Mouse (Mus musculus): ENCODE results near the gene Gpr143. TPM values are rescaled to one million over a fixed set of nuclear protein-coding genes. Genes with fewer than 3 reads are reported as not detected.

The Gpr143 gene
- polyA plus RNA-seq, 1 experiment from 2014 or later: 0.18 TPM

- Histone ChIP-seq H3K9ac (ENCODE audit: low read length) (no peak overlapping the region), H3K36me3 (ENCODE audit: control insufficient read depth, insufficient read depth, low read length) (no peaks in the 10 kb centered on the region), H3K4me3 (ENCODE audit: low read depth, low read length) (no peak overlapping the region), H3K4me1 (ENCODE audit: control insufficient read depth, insufficient read depth, low read length) (no peaks in the 10 kb centered on the region), H3K4me2 (no peak overlapping the region), H3K9me3 (ENCODE audit: control insufficient read depth, low read length) (no peaks in the 10 kb centered on the region), H3K27me3 (ENCODE audit: control insufficient read depth, insufficient read depth, low read length) (no peaks in the 10 kb centered on the region; the same call in 1 of the 2 replicates), H3K27ac (ENCODE audit: low read depth, low read length) (no peak overlapping the region)
- no peak for ATAC-seq (ENCODE audit: low FRiP score)
- DNase-seq (ENCODE audit: low spot score, missing footprints): no peak
- 69% methylated on average over 2 of the region's 2 CpGs for WGBS
Measured at GRCm38 (mm10) chrX:152762855-152763254, 18.9 kb upstream of the Gpr143 start.

GRCm38 (mm10) chrX:152764171-152764570 lies 17.6 kb upstream of the Gpr143 start:
- Histone ChIP-seq H3K9ac (ENCODE audit: low read length) (no peak overlapping the region), H3K4me2 (no peak overlapping the region), H3K27me3 (ENCODE audit: control insufficient read depth, insufficient read depth, low read length) (peaks cover 6% of the 10 kb centered on the region), H3K4me3 (ENCODE audit: low read depth, low read length) (no peak overlapping the region), H3K36me3 (ENCODE audit: control insufficient read depth, insufficient read depth, low read length) (no peaks in the 10 kb centered on the region), H3K4me1 (ENCODE audit: control insufficient read depth, insufficient read depth, low read length) (no peaks in the 10 kb centered on the region), H3K27ac (ENCODE audit: low read depth, low read length) (no peak overlapping the region), H3K9me3 (ENCODE audit: control insufficient read depth, low read length) (no peaks in the 10 kb centered on the region)
- no peak for DNase-seq (ENCODE audit: low spot score, missing footprints)
- WGBS: 38% methylated on average over 2 of the region's 2 CpGs
- no peak for ATAC-seq (ENCODE audit: low FRiP score)

- H3K36me3 ChIP-seq (ENCODE audit: control insufficient read depth, insufficient read depth, low read length): no peaks in the 10 kb centered on the region
- H3K27me3 ChIP-seq (ENCODE audit: control insufficient read depth, insufficient read depth, low read length): peaks cover 16% of the 10 kb centered on the region
- ATAC-seq (ENCODE audit: low FRiP score) (peak; percentile 90), DNase-seq (ENCODE audit: low spot score, missing footprints) (peak; percentile 89)
- 11% methylated on average over 54 of the region's 55 CpGs for WGBS
- H3K27ac ChIP-seq (ENCODE audit: low read depth, low read length): no peak within 1 kb of the TSS
- H3K4me3 ChIP-seq (ENCODE audit: low read depth, low read length): peak within 1 kb of the TSS; percentile 54
- peak within 1 kb of the TSS; percentile 59 for H3K4me2 ChIP-seq
- H3K4me1 ChIP-seq (ENCODE audit: control insufficient read depth, insufficient read depth, low read length): no peaks in the 10 kb centered on the region
- no peaks in the 10 kb centered on the region for H3K9me3 ChIP-seq (ENCODE audit: control insufficient read depth, low read length)
- H3K9ac ChIP-seq (ENCODE audit: low read length): peak within 1 kb of the TSS; percentile 50; the same call in 1 of the 2 replicates
Measured at GRCm38 (mm10) chrX:152768891-152769599, 12.7 kb upstream of the Gpr143 start, which contains the start of gene Shroom2. Gene Shroom2 (minus strand): TSS chrX:152769465.

DNA sequence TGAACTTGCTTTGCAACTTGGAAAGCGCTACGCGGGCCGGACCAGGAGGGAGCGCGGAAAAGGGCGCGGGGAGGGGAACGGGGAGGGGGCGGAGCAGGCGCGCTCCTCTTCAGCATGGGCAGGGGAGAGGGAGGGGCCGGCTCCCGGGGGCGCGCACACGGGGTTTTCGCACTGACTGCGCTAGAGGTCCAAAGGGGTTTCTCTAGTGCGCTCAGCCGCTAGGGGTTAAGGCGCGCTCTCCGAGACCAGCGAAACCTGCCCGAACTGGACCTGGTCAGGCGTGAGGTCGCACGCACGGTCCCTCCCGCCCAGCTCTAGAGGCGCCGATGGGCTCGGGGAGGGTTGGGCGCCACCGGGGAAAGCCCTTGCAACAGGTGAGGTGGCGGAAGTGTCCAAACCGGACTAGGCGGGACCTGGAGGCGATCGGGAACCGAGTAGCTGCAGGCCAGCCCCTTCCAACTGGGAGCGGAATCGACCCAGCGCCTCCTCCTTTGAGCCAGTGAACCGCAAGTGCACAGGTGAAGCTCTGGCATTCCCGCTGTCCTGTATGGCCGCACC lies 12.0 kb upstream of the Gpr143 start:
- Histone ChIP-seq H3K27me3 (ENCODE audit: control insufficient read depth, insufficient read depth, low read length) (peaks cover 16% of the 10 kb centered on the region), H3K9ac (ENCODE audit: low read length) (peak overlapping the region; percentile 50; the same call in 1 of the 2 replicates), H3K4me1 (ENCODE audit: control insufficient read depth, insufficient read depth, low read length) (no peaks in the 10 kb centered on the region), H3K4me3 (ENCODE audit: low read depth, low read length) (peak overlapping the region; percentile 54), H3K36me3 (ENCODE audit: control insufficient read depth, insufficient read depth, low read length) (no peaks in the 10 kb centered on the region), H3K27ac (ENCODE audit: low read depth, low read length) (no peak overlapping the region), H3K9me3 (ENCODE audit: control insufficient read depth, low read length) (no peaks in the 10 kb centered on the region), H3K4me2 (peak overlapping the region; percentile 59)
- DNase-seq (ENCODE audit: low spot score, missing footprints): peak; percentile 95
- WGBS: 19% methylated on average over 40 of the region's 48 CpGs
- peak; percentile 93 for ATAC-seq (ENCODE audit: low FRiP score)

DNA sequence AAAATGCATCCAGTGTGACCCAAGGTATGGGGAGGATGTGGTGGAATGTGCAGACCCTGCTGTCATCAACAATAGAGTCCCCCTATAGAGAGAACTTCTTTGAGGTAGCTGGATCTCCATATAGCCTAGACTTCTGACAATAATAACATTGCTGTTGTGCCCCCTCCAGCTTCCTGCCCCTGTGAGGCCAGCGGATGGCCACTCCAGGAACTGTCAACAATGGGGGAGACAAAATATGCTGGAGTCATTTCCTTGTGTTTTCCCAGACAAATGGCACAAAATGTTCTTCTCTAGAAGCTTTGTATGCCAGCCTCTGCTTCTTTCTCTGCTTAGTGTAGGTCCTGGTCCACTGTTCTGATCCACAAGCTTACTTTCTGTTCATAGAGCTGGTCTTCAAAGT lies 6.4 kb downstream of the Gpr143 start:
- Histone ChIP-seq H3K9ac (ENCODE audit: low read length) (no peak overlapping the region), H3K27ac (ENCODE audit: low read depth, low read length) (no peak overlapping the region), H3K4me3 (ENCODE audit: low read depth, low read length) (no peak overlapping the region), H3K4me1 (ENCODE audit: control insufficient read depth, insufficient read depth, low read length) (no peaks in the 10 kb centered on the region), H3K27me3 (ENCODE audit: control insufficient read depth, insufficient read depth, low read length) (peaks cover 2% of the 10 kb centered on the region; the same call in 1 of the 2 replicates), H3K9me3 (ENCODE audit: control insufficient read depth, low read length) (no peaks in the 10 kb centered on the region), H3K4me2 (no peak overlapping the region), H3K36me3 (ENCODE audit: control insufficient read depth, insufficient read depth, low read length) (no peaks in the 10 kb centered on the region)
- WGBS: 71% methylated on average over 1 of the region's 1 CpGs
- DNase-seq (ENCODE audit: low spot score, missing footprints) (no peak), ATAC-seq (ENCODE audit: low FRiP score) (no peak)

- no peak overlapping the region for H3K4me2 ChIP-seq
- H3K36me3 ChIP-seq (ENCODE audit: control insufficient read depth, insufficient read depth, low read length): no peaks in the 10 kb centered on the region
- no peak overlapping the region for H3K9ac ChIP-seq (ENCODE audit: low read length)
- H3K27me3 ChIP-seq (ENCODE audit: control insufficient read depth, insufficient read depth, low read length): peaks cover 2% of the 10 kb centered on the region; the same call in 1 of the 2 replicates
- no peak for ATAC-seq (ENCODE audit: low FRiP score)
- H3K4me3 ChIP-seq (ENCODE audit: low read depth, low read length): no peak overlapping the region
- H3K9me3 ChIP-seq (ENCODE audit: control insufficient read depth, low read length): no peaks in the 10 kb centered on the region
- no peaks in the 10 kb centered on the region for H3K4me1 ChIP-seq (ENCODE audit: control insufficient read depth, insufficient read depth, low read length)
- no peak overlapping the region for H3K27ac ChIP-seq (ENCODE audit: low read depth, low read length)
- DNase-seq (ENCODE audit: low spot score, missing footprints): no peak
- WGBS: 69% methylated on average over 2 of the region's 2 CpGs
Measured at GRCm38 (mm10) chrX:152788611-152789010, 6.9 kb downstream of the Gpr143 start.

DNA sequence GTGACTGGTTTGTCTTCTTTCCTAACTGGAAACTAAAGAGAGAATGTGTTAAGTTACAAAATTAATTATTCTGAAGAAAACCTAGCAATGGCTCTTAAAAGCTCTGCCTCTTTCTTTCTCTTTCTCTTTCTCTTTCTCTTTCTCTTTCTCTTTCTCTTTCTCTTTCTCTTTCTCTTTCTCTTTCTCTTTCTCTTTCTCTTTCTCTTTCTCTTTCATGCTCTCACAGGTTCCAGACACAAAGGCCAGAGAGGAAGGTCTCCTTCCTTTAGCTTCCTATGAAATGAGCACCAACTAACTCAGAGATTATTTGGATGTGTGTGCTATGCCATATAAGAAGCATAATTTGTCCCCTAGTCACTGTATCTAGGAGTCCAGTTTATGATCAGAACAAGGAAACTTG lies 23.6 kb downstream of the Gpr143 start:
- Histone ChIP-seq H3K4me1 (ENCODE audit: control insufficient read depth, insufficient read depth, low read length) (no peaks in the 10 kb centered on the region), H3K9ac (ENCODE audit: low read length) (no peak overlapping the region), H3K27ac (ENCODE audit: low read depth, low read length) (no peak overlapping the region), H3K9me3 (ENCODE audit: control insufficient read depth, low read length) (no peaks in the 10 kb centered on the region), H3K27me3 (ENCODE audit: control insufficient read depth, insufficient read depth, low read length) (peaks cover 2% of the 10 kb centered on the region), H3K4me2 (no peak overlapping the region), H3K4me3 (ENCODE audit: low read depth, low read length) (no peak overlapping the region), H3K36me3 (ENCODE audit: control insufficient read depth, insufficient read depth, low read length) (no peaks in the 10 kb centered on the region)
- no peak for ATAC-seq (ENCODE audit: low FRiP score)
- DNase-seq (ENCODE audit: low spot score, missing footprints): no peak

GRCm38 (mm10) chrX:152813339-152813738 lies 31.6 kb downstream of the Gpr143 start:
- H3K36me3 ChIP-seq (ENCODE audit: control insufficient read depth, insufficient read depth, low read length): no peaks in the 10 kb centered on the region
- no peak for ATAC-seq (ENCODE audit: low FRiP score)
- WGBS: 82% methylated on average over 3 of the region's 3 CpGs
- H3K27ac ChIP-seq (ENCODE audit: low read depth, low read length): no peak overlapping the region
- no peak overlapping the region for H3K4me3 ChIP-seq (ENCODE audit: low read depth, low read length)
- no peak overlapping the region for H3K4me2 ChIP-seq
- H3K9ac ChIP-seq (ENCODE audit: low read length): no peak overlapping the region
- H3K27me3 ChIP-seq (ENCODE audit: control insufficient read depth, insufficient read depth, low read length): no peaks in the 10 kb centered on the region; the same call in none of the 2 replicates
- H3K4me1 ChIP-seq (ENCODE audit: control insufficient read depth, insufficient read depth, low read length): no peaks in the 10 kb centered on the region
- DNase-seq (ENCODE audit: low spot score, missing footprints): no peak
- H3K9me3 ChIP-seq (ENCODE audit: control insufficient read depth, low read length): no peaks in the 10 kb centered on the region

GRCm38 (mm10) chrX:152818996-152819395 lies 37.3 kb downstream of the Gpr143 start:
- Histone ChIP-seq H3K9ac (ENCODE audit: low read length) (no peak overlapping the region), H3K9me3 (ENCODE audit: control insufficient read depth, low read length) (no peaks in the 10 kb centered on the region), H3K4me1 (ENCODE audit: control insufficient read depth, insufficient read depth, low read length) (no peaks in the 10 kb centered on the region), H3K27me3 (ENCODE audit: control insufficient read depth, insufficient read depth, low read length) (no peaks in the 10 kb centered on the region; the same call in none of the 2 replicates), H3K4me2 (no peak overlapping the region), H3K36me3 (ENCODE audit: control insufficient read depth, insufficient read depth, low read length) (no peaks in the 10 kb centered on the region), H3K27ac (ENCODE audit: low read depth, low read length) (no peak overlapping the region), H3K4me3 (ENCODE audit: low read depth, low read length) (no peak overlapping the region)
- no peak for ATAC-seq (ENCODE audit: low FRiP score)
- no peak for DNase-seq (ENCODE audit: low spot score, missing footprints)

Measured in midbrain, embryonic 11.5 days (tissue).